Mouse (Mus musculus) left cerebral cortex, adult 9 months (tissue): ENCODE measurements around the gene Fstl5.
"Not testable (repeated sequence)": the region's sequence is repeated elsewhere in the genome, so short reads cannot be mapped to it uniquely, and the experiment has no call there.

Source experiments
- DNase-seq, 2 experiments: peaks; one replicate each; pipeline ENCODE4 v3.0.0; 2022; ENCODE audit warnings: low spot score in 2 of 2

The Fstl5 gene

DNA sequence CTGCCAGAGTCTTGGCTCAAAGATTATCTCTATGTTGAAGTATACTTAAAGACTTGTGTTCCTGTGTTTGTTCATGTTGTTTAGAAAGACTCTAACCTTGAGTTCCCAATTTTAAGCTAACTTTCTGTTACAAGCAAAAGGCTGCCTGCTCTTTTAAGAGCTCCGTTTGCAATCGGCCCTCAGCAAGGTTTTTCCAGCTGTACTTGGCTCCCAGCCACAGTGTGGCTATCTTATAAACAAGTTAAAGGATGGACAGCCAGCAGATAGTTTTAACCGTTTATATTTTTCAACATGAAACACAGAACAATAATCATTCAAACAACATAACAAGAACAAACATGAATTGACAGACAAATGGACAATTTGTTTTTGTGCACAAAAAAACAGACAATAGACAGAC lies 433.8 kb downstream of the Fstl5 start:
- DNase-seq = not testable (repeated sequence)

DNA sequence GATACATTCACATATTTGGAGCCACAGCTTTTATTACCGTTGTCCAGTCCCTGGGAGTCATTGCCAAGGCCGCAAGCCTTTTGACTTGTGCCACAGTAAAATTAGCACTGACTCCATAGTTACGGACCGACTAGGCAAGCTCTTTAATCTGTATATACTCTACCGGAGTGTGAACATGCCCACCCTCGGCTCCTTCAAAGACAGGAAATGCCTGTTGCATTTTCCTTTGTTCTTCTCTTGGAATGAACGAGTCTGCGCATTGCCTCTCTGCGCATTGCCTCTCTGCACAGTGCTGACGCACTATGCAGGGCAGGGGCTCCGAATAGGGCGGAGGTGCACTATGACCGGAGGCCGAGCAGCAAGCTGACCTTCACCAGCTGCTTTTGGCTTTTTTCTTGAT lies 434.7 kb downstream of the Fstl5 start:
- no peak for DNase-seq

DNA sequence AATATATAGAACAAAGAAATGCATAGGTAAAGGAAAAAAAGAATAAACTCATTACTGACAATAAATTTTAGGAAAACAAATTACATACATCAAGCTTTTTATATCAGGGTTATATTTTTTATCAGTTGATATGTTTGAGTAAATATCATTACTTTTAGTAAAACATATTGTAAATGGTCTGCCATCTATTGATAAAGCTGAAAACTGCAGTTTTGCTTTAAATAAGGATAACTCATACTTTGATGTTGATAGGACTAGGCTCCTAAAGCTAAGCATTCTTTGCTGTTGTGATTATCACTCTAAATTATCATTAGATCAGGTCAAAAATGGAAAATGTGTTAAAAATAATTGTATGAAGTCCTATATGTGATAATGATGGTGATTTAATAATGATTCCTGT lies 493.3 kb downstream of the Fstl5 start:
- no peak for DNase-seq

DNA sequence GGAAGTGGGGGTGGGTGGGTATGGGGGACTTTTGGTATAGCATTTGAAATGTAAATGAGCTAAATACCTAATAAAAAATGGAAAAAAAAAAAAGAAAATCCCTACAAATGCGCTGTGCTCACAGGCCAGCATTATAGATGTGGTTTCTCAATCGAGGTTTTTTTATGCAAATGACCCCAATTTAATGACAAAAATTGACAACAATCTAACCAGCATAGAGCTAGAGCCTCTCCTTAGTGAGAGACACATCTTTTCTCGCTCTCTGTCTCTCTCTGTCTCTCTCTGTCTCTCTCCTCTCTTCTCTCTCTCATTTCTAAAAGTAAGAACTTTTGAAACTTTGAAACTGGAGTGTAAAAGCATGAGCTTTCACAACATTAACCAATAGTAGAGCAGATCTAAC lies 498.4 kb downstream of the Fstl5 start:
- no peak for DNase-seq

DNA sequence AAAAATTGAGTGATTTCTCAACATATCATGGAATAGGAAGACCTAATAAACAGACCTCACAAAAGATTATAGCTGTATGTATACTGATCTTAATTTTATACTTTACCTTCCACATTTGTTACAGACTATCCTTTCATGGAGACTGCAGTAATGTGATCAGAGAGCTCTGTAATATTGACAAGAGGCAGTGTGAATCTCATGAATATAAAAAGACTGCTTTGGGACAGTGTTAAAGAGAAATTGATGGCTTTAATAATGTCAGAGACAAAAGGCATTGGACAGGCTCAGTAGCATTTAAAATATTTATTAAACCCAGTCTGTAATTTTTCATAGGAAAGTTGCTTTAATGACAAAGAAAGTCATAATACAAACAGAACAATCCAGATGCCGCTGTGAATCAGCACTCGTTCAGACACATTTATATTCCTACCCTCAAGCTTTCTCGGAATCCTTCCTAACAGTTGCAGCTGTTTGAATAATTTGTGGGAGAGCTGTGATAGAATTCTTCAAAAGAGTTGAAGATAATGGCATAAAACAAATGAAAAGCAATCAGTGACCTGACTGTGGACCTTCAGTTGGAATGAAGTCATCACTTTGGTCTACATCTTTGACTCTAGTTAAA lies 499.0 kb downstream of the Fstl5 start:
- DNase-seq = no peak

DNA sequence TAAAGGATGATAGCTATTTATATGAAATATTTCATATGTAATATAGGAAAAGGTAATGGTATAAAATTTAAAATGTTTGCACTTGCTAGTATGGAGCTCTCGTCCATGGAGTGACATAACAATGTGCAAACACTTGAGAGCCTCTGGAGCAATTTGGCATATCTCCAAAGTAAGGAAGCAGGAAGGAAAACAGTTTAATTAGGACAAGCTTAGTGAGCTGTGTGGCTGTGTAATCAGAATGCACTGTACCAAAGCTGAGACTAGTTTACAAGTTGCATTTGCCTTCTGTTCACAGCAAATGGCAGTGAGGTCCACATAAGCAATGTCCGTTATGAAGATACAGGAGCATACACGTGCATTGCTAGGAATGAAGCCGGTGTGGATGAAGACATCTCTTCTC lies 519.1 kb downstream of the Fstl5 start:
- DNase-seq = no peak

DNA sequence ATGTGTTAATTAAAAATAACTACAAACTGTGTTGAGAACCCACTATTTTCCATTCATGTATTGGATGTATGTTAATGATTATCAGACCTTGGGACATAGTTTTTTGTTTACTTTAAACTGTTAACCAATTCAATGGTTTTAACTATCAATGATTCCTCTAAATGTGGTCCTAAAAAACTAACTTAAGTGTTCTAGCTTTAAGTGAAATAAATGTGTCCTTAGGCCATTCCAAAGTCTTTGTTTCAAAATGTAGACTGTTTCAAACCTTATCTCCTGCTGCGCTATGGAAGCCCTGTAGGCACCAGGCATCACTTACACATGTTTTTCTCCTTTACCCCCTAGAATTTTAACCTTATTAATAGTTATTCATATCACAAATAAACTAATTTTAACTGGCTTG lies 546.0 kb downstream of the Fstl5 start:
- no peak for DNase-seq

DNA sequence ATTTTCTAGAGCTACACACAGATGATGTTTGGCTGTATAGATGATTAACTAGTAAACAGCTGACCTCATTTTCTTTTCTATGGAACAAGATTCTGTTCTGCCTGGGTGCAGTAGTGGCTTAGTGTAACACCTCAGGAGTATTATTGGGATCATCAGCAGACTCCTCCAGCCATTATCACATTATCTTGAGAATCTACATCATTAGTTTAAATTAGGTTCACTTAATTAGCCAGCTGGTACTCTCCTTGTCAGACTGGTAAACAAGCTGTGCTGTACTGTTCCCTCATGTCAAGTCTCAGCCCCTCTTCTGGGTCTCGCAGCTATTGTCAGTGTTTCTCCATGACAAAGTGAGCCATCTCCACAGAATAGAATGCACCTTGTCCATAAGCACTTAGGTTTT lies 580.2 kb downstream of the Fstl5 start:
- no peak for DNase-seq

DNA sequence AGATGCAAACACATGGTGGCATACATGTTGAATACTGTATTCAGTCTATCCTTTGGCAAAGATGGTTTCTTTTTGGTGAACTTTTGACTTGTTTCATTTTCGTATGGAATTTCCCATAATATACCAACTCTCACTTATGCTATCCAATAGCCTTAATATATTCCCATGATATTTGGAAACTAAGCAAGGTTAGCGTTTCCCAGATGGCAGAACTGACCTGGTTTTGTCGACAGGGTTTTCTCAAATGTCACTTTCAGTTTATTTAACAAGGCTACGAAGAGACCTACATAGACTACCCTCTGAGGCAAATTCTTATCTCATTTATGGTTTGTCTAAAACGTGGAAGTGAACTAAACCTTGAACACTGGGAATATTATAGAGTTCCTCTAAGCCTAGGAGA lies 596.8 kb downstream of the Fstl5 start:
- no peak for DNase-seq

DNA sequence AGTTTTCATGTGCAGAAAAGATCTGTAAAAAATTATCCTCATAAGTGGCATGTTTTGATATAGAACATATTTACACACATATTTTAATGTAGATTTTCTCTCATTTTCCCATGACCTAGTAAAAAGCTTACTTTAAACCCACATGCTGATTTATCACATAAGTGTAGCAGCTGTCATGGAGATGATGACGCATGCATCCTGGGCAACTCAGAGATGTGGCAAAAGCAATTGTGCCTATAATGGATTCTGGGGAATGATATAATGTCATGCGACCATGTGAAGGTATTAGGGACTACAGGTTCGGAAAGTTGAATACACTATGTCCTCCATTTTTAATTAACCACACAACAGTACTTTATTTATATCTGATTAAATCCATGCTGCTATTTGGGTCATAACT lies 601.9 kb downstream of the Fstl5 start:
- no peak for DNase-seq

DNA sequence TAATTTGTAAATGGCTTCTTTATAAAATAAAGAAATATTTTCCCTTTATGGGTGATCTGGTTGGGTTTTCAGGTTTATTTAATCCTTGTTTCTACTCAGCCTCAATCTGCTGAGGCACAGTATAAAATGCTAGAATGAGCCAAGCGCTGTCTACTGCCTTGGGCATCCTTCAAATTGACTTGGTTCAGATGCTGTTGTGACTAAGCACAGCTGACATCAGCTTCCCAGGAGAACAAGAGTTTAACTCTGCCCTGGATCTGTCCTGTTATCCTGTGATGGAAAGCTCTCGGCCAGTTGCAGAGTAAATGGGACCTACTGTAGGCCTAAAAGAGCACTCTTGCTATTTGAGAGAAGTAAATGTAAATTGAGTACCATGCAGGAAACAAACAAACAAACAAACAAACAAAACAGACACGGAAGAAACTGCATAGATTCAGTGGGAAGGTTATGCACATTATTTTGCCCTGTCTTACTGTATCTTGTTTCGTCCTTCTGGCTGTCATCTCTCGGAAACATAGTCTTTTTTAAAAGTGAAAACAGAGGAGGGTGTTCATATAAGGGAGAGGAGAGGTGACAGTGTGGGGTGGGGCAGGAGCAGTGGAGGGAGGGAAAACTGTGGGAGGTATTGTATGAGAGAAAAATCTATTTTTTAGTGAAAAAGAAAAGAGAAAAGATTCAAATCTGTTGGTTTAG lies 605.9 kb downstream of the Fstl5 start:
- no peak for DNase-seq

DNA sequence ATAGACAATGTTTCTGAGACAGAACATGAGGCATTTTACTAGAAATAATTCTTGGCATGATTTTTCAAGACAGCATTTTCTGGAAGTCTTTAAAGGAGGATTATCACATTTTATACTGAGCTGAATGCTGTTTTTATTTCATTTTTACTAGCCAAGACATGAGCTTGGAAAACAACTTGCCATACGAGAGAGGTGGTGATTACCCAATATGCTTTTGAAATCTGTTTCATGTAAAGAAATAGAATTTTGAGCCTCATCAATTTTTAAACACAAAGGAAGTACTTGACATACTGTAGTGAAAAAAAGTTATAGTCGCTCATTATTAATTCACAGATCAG lies 606.4 kb downstream of the Fstl5 start:
- DNase-seq = no peak

DNA sequence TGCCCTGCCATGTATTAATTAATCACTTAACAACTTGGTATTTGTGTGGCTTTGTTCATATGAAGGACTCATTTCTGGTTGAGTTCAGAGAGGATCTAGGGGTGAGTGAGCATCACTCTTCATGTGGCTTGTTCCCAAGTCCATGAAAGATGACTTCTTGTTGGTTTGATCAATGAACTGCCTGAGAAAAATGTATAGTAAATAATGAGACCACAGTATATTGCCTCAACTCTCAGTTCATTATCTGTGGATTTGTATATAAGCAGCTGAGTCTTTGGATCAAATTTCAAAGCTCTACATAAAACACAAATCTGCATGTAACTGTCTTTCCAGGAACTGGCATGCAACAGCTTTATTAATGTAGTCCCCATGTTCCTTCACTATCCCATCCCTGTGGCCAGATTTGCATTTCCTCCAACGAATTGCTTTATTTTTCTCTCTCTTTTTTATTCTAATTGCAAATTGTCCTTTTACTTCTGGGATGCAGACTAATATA lies 623.1 kb downstream of the Fstl5 start:
- DNase-seq = no peak

DNA sequence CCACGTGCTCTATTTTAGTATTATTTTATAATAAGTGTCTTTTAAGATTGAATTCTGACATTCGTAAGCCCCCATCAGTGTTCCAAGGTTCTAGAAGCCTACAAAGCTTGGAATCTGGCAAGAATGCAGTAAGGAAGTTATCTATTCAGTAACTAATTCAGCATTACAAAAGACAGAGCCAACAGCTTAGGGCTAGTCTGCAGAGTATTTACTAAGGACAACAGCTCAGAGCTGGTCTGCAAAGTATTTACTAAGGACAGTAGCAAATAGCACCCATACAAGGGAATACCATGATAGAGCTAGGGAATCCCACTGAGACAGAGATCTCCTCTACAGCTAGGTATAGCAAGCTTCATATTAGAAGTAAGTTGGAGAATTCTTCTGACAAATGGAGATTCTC lies 665.2 kb downstream of the Fstl5 start:
- no peak for DNase-seq
